Mouse (Mus musculus) heart, embryonic 12.5 days (tissue): ENCODE results near the gene Fbxo22. TPM values are rescaled to one million over a fixed set of nuclear protein-coding genes. Genes with fewer than 3 reads are reported as not detected.

Experiments
- polyA plus RNA-seq: library from polyadenylated mRNA; unstranded; fragments of >200 nt; fragmentation: Nextera tagmentation; extraction: Ambion mirVana; gene quantifications from 2 replicates; pipeline ENCODE4 v1.2.1, GENCODE M21; 2016

The Fbxo22 gene
- polyA plus RNA-seq, 1 experiment from 2014 or later, result 67.2 TPM

Other genes with a start within 250 kb of the Fbxo22 start
- 0.14 and 0.28 TPM in 2 replicates for gene Chrna5, start 228.0 kb upstream of the Fbxo22 start, polyA plus RNA-seq
- gene Chrna3, start 182.4 kb upstream of the Fbxo22 start, polyA plus RNA-seq, result 0.13 TPM in 1 of 2 replicates, not detected in the other
- gene Chrnb4, start 160.1 kb upstream of the Fbxo22 start, polyA plus RNA-seq, result 0.27 and 0.47 TPM in 2 replicates
- 37.3 and 37.8 TPM in 2 replicates for gene Ube2q2, start 60.1 kb upstream of the Fbxo22 start, polyA plus RNA-seq
- 1.5 and 2.0 TPM in 2 replicates for gene Nrg4, start 117.9 kb downstream of the Fbxo22 start, polyA plus RNA-seq
- 0.13 and 0.24 TPM in 2 replicates for gene Tmem266, start 118.0 kb downstream of the Fbxo22 start, polyA plus RNA-seq